Comparison of ENCODE assay signal across 12 mouse cellular contexts in genomic region chr11:32689510-32689909, GRCm38 (mm10).
"Had no signal": no experiment of that assay in that cellular context is flagged by ENCODE, and none has a peak within 500 bp of the region (broad histone marks: within the 10 kb centered on the region; RNA-seq: fewer than 3 reads in every experiment).

No protein-coding gene starts in this region.

- H3K9ac ChIP-seq: limb, embryonic 13.5 days; liver, embryonic 14.5 days; midbrain, embryonic 12.5 days; neural tube, embryonic 15.5 days had no signal

- H3K9me3 ChIP-seq: limb, embryonic 13.5 days; midbrain, embryonic 12.5 days; neural tube, embryonic 15.5 days had no signal

- H3K27ac ChIP-seq: limb, embryonic 13.5 days; liver, embryonic 14.5 days; midbrain, embryonic 12.5 days; neural tube, embryonic 15.5 days; stomach, postnatal 0 days had no signal

- H3K4me2 ChIP-seq: limb, embryonic 13.5 days; midbrain, embryonic 12.5 days; neural tube, embryonic 15.5 days had no signal

- H3K27me3 ChIP-seq: limb, embryonic 13.5 days; midbrain, embryonic 12.5 days; neural tube, embryonic 15.5 days had no signal

- H3K4me3 ChIP-seq: limb, embryonic 13.5 days; midbrain, embryonic 12.5 days; myocyte; neural tube, embryonic 15.5 days had no signal

- DNase-seq: kidney, postnatal 25 days; left cerebral cortex, postnatal 4 days; lung, adult 18-20 months; right cerebral cortex, adult 18-20 months; right cerebral cortex, postnatal 25 days; thymus, postnatal 14 days had no signal

- H3K36me3 ChIP-seq: limb, embryonic 13.5 days; midbrain, embryonic 12.5 days; neural tube, embryonic 15.5 days had no signal
